Mouse (Mus musculus) E14TG2a.4 (cell line): Measurements from ENCODE around the gene Gmds.

ENCODE experiments used
- H3K27me3 ChIP-seq: 2 replicates; pipeline ENCODE4 v1.6.1; 2014; ENCODE audit warnings: low read length, control low read depth; ENCODE audit not compliant: insufficient read depth
- H3K36me3 ChIP-seq: 2 replicates; pipeline ENCODE4 v1.6.1; 2014; ENCODE audit warnings: low read length, control low read depth; ENCODE audit not compliant: insufficient read depth
- H3K4me1 ChIP-seq: replicated peaks from 2 replicates; pipeline ENCODE4 v1.6.1; 2014; ENCODE audit warnings: low read depth, low read length, control low read depth
- H3K4me3 ChIP-seq: replicated peaks from 2 replicates; pipeline ENCODE4 v1.5.1; 2014; ENCODE audit warnings: mild to moderate bottlenecking, low read length
- H3K9me3 ChIP-seq: 2 replicates; pipeline ENCODE4 v1.6.1; 2014; ENCODE audit warnings: low read length, control low read depth
- CTCF ChIP-seq: conservative IDR thresholded peaks from 2 replicates; pipeline ENCODE4 v1.5.1; 2014; ENCODE audit warnings: low read length
- NANOG ChIP-seq: IDR thresholded peaks from 2 replicates; pipeline ENCODE4 v1.6.1; 2014; ENCODE audit warnings: borderline replicate concordance, low read length, mixed read lengths
- POU5F1 ChIP-seq: IDR thresholded peaks from 2 replicates; pipeline ENCODE4 v1.6.1; 2014; ENCODE audit warnings: low read length, borderline replicate concordance

Gmds gene

GRCm38 (mm10) chr13:32018518-32019255 lies 319.9 kb downstream of the Gmds start:
- no peaks in the 10 kb centered on the region for H3K4me1 ChIP-seq
- TF ChIP-seq POU5F1 (no peak), NANOG (no peak), CTCF (no peak)
- no peaks in the 10 kb centered on the region for H3K36me3 ChIP-seq
- no peaks in the 10 kb centered on the region for H3K9me3 ChIP-seq
- no peak overlapping the region for H3K4me3 ChIP-seq
- H3K27me3 ChIP-seq: no peaks in the 10 kb centered on the region

GRCm38 (mm10) chr13:32008802-32009201 lies 329.7 kb downstream of the Gmds start:
- TF ChIP-seq CTCF (no peak), POU5F1 (no peak), NANOG (no peak)
- Histone ChIP-seq H3K36me3 (no peaks in the 10 kb centered on the region), H3K4me1 (no peaks in the 10 kb centered on the region), H3K9me3 (no peaks in the 10 kb centered on the region), H3K4me3 (no peak overlapping the region), H3K27me3 (no peaks in the 10 kb centered on the region)

- no peaks in the 10 kb centered on the region for H3K9me3 ChIP-seq
- no peaks in the 10 kb centered on the region for H3K4me1 ChIP-seq
- no peak for TF ChIP-seq POU5F1
- no peak for TF ChIP-seq NANOG
- no peak for TF ChIP-seq CTCF
- H3K36me3 ChIP-seq: no peaks in the 10 kb centered on the region
- no peaks in the 10 kb centered on the region for H3K27me3 ChIP-seq
- H3K4me3 ChIP-seq: no peak overlapping the region
Observed at GRCm38 (mm10) chr13:32008116-32008641, 330.4 kb downstream of the Gmds start.

- no peaks in the 10 kb centered on the region for H3K9me3 ChIP-seq
- no peaks in the 10 kb centered on the region for H3K27me3 ChIP-seq
- H3K4me1 ChIP-seq: no peaks in the 10 kb centered on the region
- H3K4me3 ChIP-seq: no peak overlapping the region
- TF ChIP-seq NANOG (no peak), POU5F1 (no peak), CTCF (no peak)
- H3K36me3 ChIP-seq: no peaks in the 10 kb centered on the region
Observed at GRCm38 (mm10) chr13:31993391-31993790, 345.1 kb downstream of the Gmds start.

DNA sequence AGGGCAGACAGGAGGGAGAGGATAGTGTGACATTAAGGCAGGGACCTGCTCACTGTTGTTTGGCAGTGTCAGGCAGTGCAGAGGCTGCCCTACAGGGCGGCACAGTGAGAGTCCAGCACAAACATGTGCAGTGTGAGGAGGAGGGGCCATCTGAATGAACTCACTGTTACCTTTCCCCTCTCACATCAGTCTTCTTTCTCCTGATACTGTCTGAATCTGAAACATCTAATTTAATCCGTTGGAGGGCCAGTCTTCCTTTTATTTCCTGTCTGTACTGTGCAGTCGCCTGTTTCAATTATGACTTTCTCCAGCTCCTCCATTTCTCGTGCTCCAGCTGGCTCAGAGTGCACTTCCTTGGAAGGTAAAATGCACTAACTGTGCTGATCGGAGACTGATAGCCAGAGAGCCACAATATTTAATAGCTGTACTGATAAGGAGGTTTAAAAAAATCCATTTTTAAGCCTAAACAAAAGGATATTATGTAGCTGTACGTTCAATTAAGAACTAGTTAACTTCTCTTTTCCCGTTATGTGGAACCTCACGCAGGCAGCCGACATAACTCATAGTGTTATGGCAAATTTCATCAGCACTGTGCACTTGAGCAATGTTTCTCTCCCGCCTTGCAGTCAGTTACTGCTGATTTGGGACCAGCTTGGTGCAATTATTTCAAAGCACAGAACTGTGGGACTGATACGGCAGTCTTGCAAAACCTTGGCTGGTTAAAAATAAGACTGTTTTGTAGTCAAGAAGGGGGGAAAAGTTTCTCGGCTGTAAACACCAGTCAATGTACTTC lies 345.9 kb downstream of the Gmds start:
- TF ChIP-seq POU5F1 (no peak), CTCF (no peak), NANOG (no peak)
- no peaks in the 10 kb centered on the region for H3K9me3 ChIP-seq
- no peak overlapping the region for H3K4me3 ChIP-seq
- no peaks in the 10 kb centered on the region for H3K36me3 ChIP-seq
- H3K27me3 ChIP-seq: no peaks in the 10 kb centered on the region
- no peaks in the 10 kb centered on the region for H3K4me1 ChIP-seq

DNA sequence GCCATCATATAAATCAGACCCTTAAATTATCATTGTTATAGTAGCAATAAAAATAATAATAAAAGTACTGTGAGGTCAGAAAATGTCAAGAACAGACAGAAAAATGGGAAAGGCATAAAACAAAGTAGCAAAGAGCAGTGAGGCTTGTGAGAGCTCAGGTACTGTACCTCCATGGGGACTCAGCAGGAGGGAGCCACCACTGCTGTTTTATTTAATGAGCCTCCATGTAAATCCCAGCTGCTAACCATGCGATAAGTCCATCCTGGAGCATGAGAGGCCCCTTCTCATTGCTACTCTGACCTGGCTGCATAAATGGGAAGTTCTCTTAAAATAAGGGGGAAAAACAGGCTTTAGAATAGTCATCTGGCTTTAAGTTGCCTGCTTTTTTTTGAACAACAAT lies 357.3 kb downstream of the Gmds start:
- Histone ChIP-seq H3K9me3 (no peaks in the 10 kb centered on the region), H3K4me3 (no peak overlapping the region), H3K27me3 (no peaks in the 10 kb centered on the region), H3K4me1 (no peaks in the 10 kb centered on the region), H3K36me3 (no peaks in the 10 kb centered on the region)
- no peak for TF ChIP-seq POU5F1
- no peak for TF ChIP-seq NANOG
- no peak for TF ChIP-seq CTCF

GRCm38 (mm10) chr13:31978126-31978525 lies 360.4 kb downstream of the Gmds start:
- Histone ChIP-seq H3K9me3 (no peaks in the 10 kb centered on the region), H3K4me3 (no peak overlapping the region), H3K36me3 (no peaks in the 10 kb centered on the region), H3K27me3 (no peaks in the 10 kb centered on the region), H3K4me1 (peaks cover 5% of the 10 kb centered on the region)
- TF ChIP-seq CTCF (no peak), POU5F1 (no peak), NANOG (no peak)

DNA sequence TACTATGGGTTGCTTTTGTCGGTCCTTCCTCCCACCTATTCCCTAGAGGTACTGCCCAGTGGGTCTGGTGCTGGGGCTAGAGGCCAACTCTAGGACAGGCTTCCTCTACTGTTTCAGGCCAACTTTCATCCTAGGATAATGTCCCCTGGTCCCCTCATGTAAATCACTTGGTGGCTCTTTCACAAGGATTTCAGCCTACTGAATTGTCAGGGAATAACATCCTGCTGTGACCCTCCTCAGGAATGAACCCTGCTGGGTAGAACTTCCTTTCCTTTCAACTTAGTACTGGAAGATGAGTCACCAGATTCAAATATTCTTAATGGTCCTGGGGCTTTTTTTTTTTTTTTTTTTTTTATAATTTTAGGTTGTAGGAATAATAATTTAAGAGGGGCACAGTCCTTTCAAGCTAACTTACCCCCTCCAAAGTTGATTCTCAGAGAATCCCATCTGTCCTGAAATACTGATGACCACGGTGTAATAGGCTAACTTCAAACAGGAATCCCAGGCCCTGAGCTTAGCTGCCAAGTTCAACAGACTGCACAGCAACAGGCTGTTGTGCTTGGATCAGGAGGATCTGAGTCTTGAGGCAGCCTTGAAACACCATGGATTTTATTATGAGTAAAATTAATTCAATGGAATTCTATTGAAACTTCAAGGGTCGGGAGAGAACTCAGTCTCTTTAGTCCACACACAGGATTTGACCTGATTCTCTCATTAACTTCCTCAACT lies 363.6 kb downstream of the Gmds start:
- Histone ChIP-seq H3K4me3 (no peak overlapping the region), H3K4me1 (peaks cover 5% of the 10 kb centered on the region), H3K36me3 (no peaks in the 10 kb centered on the region), H3K9me3 (no peaks in the 10 kb centered on the region), H3K27me3 (no peaks in the 10 kb centered on the region)
- TF ChIP-seq CTCF (no peak), POU5F1 (no peak), NANOG (no peak)
